Mouse (Mus musculus): ENCODE data around the gene Cobll1. TPM values are rescaled to one million over a fixed set of nuclear protein-coding genes. Genes with fewer than 3 reads are reported as not detected.

Cobll1 gene
- polyA plus RNA-seq, 1 experiment from 2014 or later, result 14.2 TPM

- Histone ChIP-seq H3K4me1 (replicated peaks; ENCODE audit: control insufficient read depth, insufficient read depth, low read length) (no peaks in the 10 kb centered on the region), H3K9me3 (ENCODE audit: control insufficient read depth) (no peaks in the 10 kb centered on the region), H3K4me2 (replicated peaks; ENCODE audit: low read depth) (no peak overlapping the region), H3K27ac (ENCODE audit: low read depth, low read length) (no peak overlapping the region), H3K36me3 (ENCODE audit: control insufficient read depth, insufficient read depth) (peaks cover 15% of the 10 kb centered on the region), H3K4me3 (ENCODE audit: low read depth, low read length) (no peak overlapping the region), H3K27me3 (replicated peaks; ENCODE audit: control insufficient read depth, insufficient read depth, low read length) (no peaks in the 10 kb centered on the region), H3K9ac (ENCODE audit: low read depth, low read length) (no peak overlapping the region)
- TF ChIP-seq CTCF (IDR thresholded peaks at IDR 0.05; ENCODE audit: low read depth), result no peak
- 79% methylated on average over 2 of the region's 2 CpGs for WGBS
- ATAC-seq, result no peak
These were observed 148.2 kb downstream of the Cobll1 start for GRCm38 (mm10) chr2:65090986-65091385.

GRCm38 (mm10) chr2:65087197-65087596, 152.0 kb downstream of the Cobll1 start:
- H3K27ac ChIP-seq (ENCODE audit: low read depth, low read length), result no peak overlapping the region
- no peak for TF ChIP-seq CTCF (IDR thresholded peaks at IDR 0.05; ENCODE audit: low read depth)
- peaks cover 7% of the 10 kb centered on the region; the same call in 1 of the 2 replicates for H3K36me3 ChIP-seq (ENCODE audit: control insufficient read depth, insufficient read depth)
- no peaks in the 10 kb centered on the region for H3K27me3 ChIP-seq (replicated peaks; ENCODE audit: control insufficient read depth, insufficient read depth, low read length)
- no peak overlapping the region for H3K4me3 ChIP-seq (ENCODE audit: low read depth, low read length)
- no peaks in the 10 kb centered on the region for H3K9me3 ChIP-seq (ENCODE audit: control insufficient read depth)
- no peaks in the 10 kb centered on the region for H3K4me1 ChIP-seq (replicated peaks; ENCODE audit: control insufficient read depth, insufficient read depth, low read length)
- H3K9ac ChIP-seq (ENCODE audit: low read depth, low read length), result no peak overlapping the region
- ATAC-seq, result no peak
- H3K4me2 ChIP-seq (replicated peaks; ENCODE audit: low read depth), result no peak overlapping the region
- WGBS, result 82% methylated on average over 3 of the region's 3 CpGs

GRCm38 (mm10) chr2:65083411-65083810, 155.8 kb downstream of the Cobll1 start:
- no peaks in the 10 kb centered on the region for H3K9me3 ChIP-seq (ENCODE audit: control insufficient read depth)
- no peaks in the 10 kb centered on the region for H3K4me1 ChIP-seq (replicated peaks; ENCODE audit: control insufficient read depth, insufficient read depth, low read length)
- no peak overlapping the region for H3K4me2 ChIP-seq (replicated peaks; ENCODE audit: low read depth)
- H3K4me3 ChIP-seq (ENCODE audit: low read depth, low read length), result no peak overlapping the region
- no peak overlapping the region for H3K27ac ChIP-seq (ENCODE audit: low read depth, low read length)
- no peak overlapping the region for H3K9ac ChIP-seq (ENCODE audit: low read depth, low read length)
- H3K27me3 ChIP-seq (replicated peaks; ENCODE audit: control insufficient read depth, insufficient read depth, low read length), result no peaks in the 10 kb centered on the region
- no peak for ATAC-seq
- H3K36me3 ChIP-seq (ENCODE audit: control insufficient read depth, insufficient read depth), result no peaks in the 10 kb centered on the region
- no peak for TF ChIP-seq CTCF (IDR thresholded peaks at IDR 0.05; ENCODE audit: low read depth)

GRCm38 (mm10) chr2:65077544-65077943, 161.7 kb downstream of the Cobll1 start:
- Histone ChIP-seq H3K4me1 (replicated peaks; ENCODE audit: control insufficient read depth, insufficient read depth, low read length) (no peaks in the 10 kb centered on the region), H3K27ac (ENCODE audit: low read depth, low read length) (no peak overlapping the region), H3K27me3 (replicated peaks; ENCODE audit: control insufficient read depth, insufficient read depth, low read length) (no peaks in the 10 kb centered on the region), H3K9me3 (ENCODE audit: control insufficient read depth) (no peaks in the 10 kb centered on the region), H3K4me2 (replicated peaks; ENCODE audit: low read depth) (no peak overlapping the region), H3K36me3 (ENCODE audit: control insufficient read depth, insufficient read depth) (no peaks in the 10 kb centered on the region), H3K9ac (ENCODE audit: low read depth, low read length) (no peak overlapping the region), H3K4me3 (ENCODE audit: low read depth, low read length) (no peak overlapping the region)
- no peak for ATAC-seq
- 60% methylated on average over 3 of the region's 3 CpGs for WGBS
- TF ChIP-seq CTCF (IDR thresholded peaks at IDR 0.05; ENCODE audit: low read depth), result no peak

- H3K9ac ChIP-seq (ENCODE audit: low read depth, low read length), result no peak overlapping the region
- no peaks in the 10 kb centered on the region for H3K27me3 ChIP-seq (replicated peaks; ENCODE audit: control insufficient read depth, insufficient read depth, low read length)
- no peaks in the 10 kb centered on the region for H3K36me3 ChIP-seq (ENCODE audit: control insufficient read depth, insufficient read depth)
- ATAC-seq, result no peak
- TF ChIP-seq CTCF (IDR thresholded peaks at IDR 0.05; ENCODE audit: low read depth), result no peak
- no peak overlapping the region for H3K4me3 ChIP-seq (ENCODE audit: low read depth, low read length)
- no peak overlapping the region for H3K4me2 ChIP-seq (replicated peaks; ENCODE audit: low read depth)
- H3K27ac ChIP-seq (ENCODE audit: low read depth, low read length), result no peak overlapping the region
- H3K9me3 ChIP-seq (ENCODE audit: control insufficient read depth), result no peaks in the 10 kb centered on the region
- 94% methylated on average over 5 of the region's 5 CpGs for WGBS
- H3K4me1 ChIP-seq (replicated peaks; ENCODE audit: control insufficient read depth, insufficient read depth, low read length), result no peaks in the 10 kb centered on the region
These were observed 163.4 kb downstream of the Cobll1 start for GRCm38 (mm10) chr2:65075840-65076239.

GRCm38 (mm10) chr2:65075431-65075830, 163.8 kb downstream of the Cobll1 start:
- 79% methylated on average over 4 of the region's 4 CpGs for WGBS
- no peak overlapping the region for H3K9ac ChIP-seq (ENCODE audit: low read depth, low read length)
- H3K27me3 ChIP-seq (replicated peaks; ENCODE audit: control insufficient read depth, insufficient read depth, low read length), result no peaks in the 10 kb centered on the region
- H3K36me3 ChIP-seq (ENCODE audit: control insufficient read depth, insufficient read depth), result no peaks in the 10 kb centered on the region
- TF ChIP-seq CTCF (IDR thresholded peaks at IDR 0.05; ENCODE audit: low read depth), result no peak
- no peak overlapping the region for H3K4me3 ChIP-seq (ENCODE audit: low read depth, low read length)
- no peak overlapping the region for H3K27ac ChIP-seq (ENCODE audit: low read depth, low read length)
- H3K4me2 ChIP-seq (replicated peaks; ENCODE audit: low read depth), result no peak overlapping the region
- ATAC-seq, result no peak
- no peaks in the 10 kb centered on the region for H3K4me1 ChIP-seq (replicated peaks; ENCODE audit: control insufficient read depth, insufficient read depth, low read length)
- H3K9me3 ChIP-seq (ENCODE audit: control insufficient read depth), result no peaks in the 10 kb centered on the region

GRCm38 (mm10) chr2:65072205-65072604, 167.0 kb downstream of the Cobll1 start:
- Histone ChIP-seq H3K27me3 (replicated peaks; ENCODE audit: control insufficient read depth, insufficient read depth, low read length) (no peaks in the 10 kb centered on the region), H3K9ac (ENCODE audit: low read depth, low read length) (no peak overlapping the region), H3K9me3 (ENCODE audit: control insufficient read depth) (no peaks in the 10 kb centered on the region), H3K4me3 (ENCODE audit: low read depth, low read length) (no peak overlapping the region), H3K4me1 (replicated peaks; ENCODE audit: control insufficient read depth, insufficient read depth, low read length) (no peaks in the 10 kb centered on the region), H3K36me3 (ENCODE audit: control insufficient read depth, insufficient read depth) (no peaks in the 10 kb centered on the region), H3K4me2 (replicated peaks; ENCODE audit: low read depth) (no peak overlapping the region), H3K27ac (ENCODE audit: low read depth, low read length) (no peak overlapping the region)
- 66% methylated on average over 3 of the region's 3 CpGs for WGBS
- TF ChIP-seq CTCF (IDR thresholded peaks at IDR 0.05; ENCODE audit: low read depth), result no peak
- no peak for ATAC-seq
